Mouse (Mus musculus): Measurements from ENCODE around the gene Clvs2. TPM values are rescaled to one million over a fixed set of nuclear protein-coding genes. Genes with fewer than 3 reads are reported as not detected.

Gene Clvs2
- polyA plus RNA-seq (2012; rRNA removed; ENCODE audit: low replicate concordance), result not detected in 2 replicates

GRCm38 (mm10) chr10:33624131-33624879 is at the start of gene Clvs2:
TSS of gene Clvs2 (minus strand) at chr10:33624769.

Other genes with a start within 250 kb of the Clvs2 start
- gene Sult3a2, start 161.9 kb upstream of the Clvs2 start, polyA plus RNA-seq (2012; rRNA removed; ENCODE audit: low replicate concordance), result not detected in 2 replicates
- not detected in 2 replicates for gene Sult3a1, start 233.0 kb upstream of the Clvs2 start, polyA plus RNA-seq (2012; rRNA removed; ENCODE audit: low replicate concordance)

Data from duodenum, adult 2 months (tissue).